Mouse (Mus musculus) forebrain, postnatal 0 days (tissue): ENCODE data around the gene Vmn1r4. TPM values are rescaled to one million over a fixed set of nuclear protein-coding genes. Genes with fewer than 3 reads are reported as not detected.

Experiments
- ATAC-seq: fragments of 200-750 bp; cut with Nextera tagmentation; 2 replicates; pipeline ENCODE4 v1.8.0; 2017; ENCODE audit warnings: mild to moderate bottlenecking, moderate library complexity
- DNase-seq: peaks from one replicate; pipeline ENCODE4 v3.0.0-alpha.2; 2015
- H3K27ac ChIP-seq: fragments of 300-500 bp; sonication (generic); 2 replicates; pipeline ENCODE4 v1.5.1; 2014; ENCODE audit warnings: low read depth, mild to moderate bottlenecking, antibody characterized with exemption, low read length, moderate library complexity, mixed read lengths
- H3K27me3 ChIP-seq: fragments of 300-500 bp; sonication (generic); 2 replicates; pipeline ENCODE4 v1.6.1; 2014; ENCODE audit warnings: mild to moderate bottlenecking, low read length, mixed read lengths; ENCODE audit not compliant: insufficient read depth
- H3K36me3 ChIP-seq: fragments of 300-500 bp; sonication (generic); 2 replicates; pipeline ENCODE4 v1.6.1; 2014; ENCODE audit warnings: mild to moderate bottlenecking, moderate library complexity; ENCODE audit not compliant: insufficient read depth
- H3K4me1 ChIP-seq: fragments of 300-500 bp; sonication (generic); 2 replicates; pipeline ENCODE4 v1.6.1; 2014; ENCODE audit warnings: antibody characterized with exemption; ENCODE audit not compliant: insufficient read depth
- H3K4me2 ChIP-seq: fragments of 300-500 bp; sonication (generic); 2 replicates; pipeline ENCODE4 v1.6.1; 2014; ENCODE audit warnings: low read depth, mild to moderate bottlenecking, moderate library complexity
- H3K4me3 ChIP-seq: fragments of 300-500 bp; sonication (generic); 2 replicates; pipeline ENCODE4 v1.5.1; 2014; ENCODE audit warnings: low read depth, low read length, mixed read lengths
- H3K9ac ChIP-seq: fragments of 300-500 bp; sonication (generic); 2 replicates; pipeline ENCODE4 v1.6.1; 2014; ENCODE audit warnings: mild to moderate bottlenecking
- H3K9me3 ChIP-seq: fragments of 300-500 bp; sonication (generic); 2 replicates; pipeline ENCODE4 v1.6.1; 2016; ENCODE audit warnings: low read length
- CTCF ChIP-seq: sonication (generic); IDR thresholded peaks from 2 replicates; pipeline ENCODE4 v1.5.1; 2016; ENCODE audit warnings: antibody characterized with exemption, control low read depth, low read depth
- WGBS: fragments of 180-500 bp; shearing (Covaris S2); extraction: QIAGEN DNeasy Blood & Tissue Kit; methylation state at CpG from one replicate; pipeline ENCODE4 v1.1.7; 2014; 5-methylcytosine and 5-hydroxymethylcytosine counted together
- polyA plus RNA-seq: library from polyadenylated mRNA; unstranded; fragments of >200 nt; fragmentation: Nextera tagmentation; extraction: Ambion mirVana; gene quantifications from 2 replicates; pipeline ENCODE4 v1.2.1, GENCODE M21; 2015
- total RNA-seq: library from RNA; depleted of rRNA; stranded (reverse); fragments of >200 nt; gene quantifications from 2 replicates; pipeline ENCODE4 v1.2.3, GENCODE M21; 2014; rRNA removed

Gene Vmn1r4
- total RNA-seq = 0.31 and 1.00 TPM in 2 replicates
- polyA plus RNA-seq = 0.67 and 0.73 TPM in 2 replicates

DNA sequence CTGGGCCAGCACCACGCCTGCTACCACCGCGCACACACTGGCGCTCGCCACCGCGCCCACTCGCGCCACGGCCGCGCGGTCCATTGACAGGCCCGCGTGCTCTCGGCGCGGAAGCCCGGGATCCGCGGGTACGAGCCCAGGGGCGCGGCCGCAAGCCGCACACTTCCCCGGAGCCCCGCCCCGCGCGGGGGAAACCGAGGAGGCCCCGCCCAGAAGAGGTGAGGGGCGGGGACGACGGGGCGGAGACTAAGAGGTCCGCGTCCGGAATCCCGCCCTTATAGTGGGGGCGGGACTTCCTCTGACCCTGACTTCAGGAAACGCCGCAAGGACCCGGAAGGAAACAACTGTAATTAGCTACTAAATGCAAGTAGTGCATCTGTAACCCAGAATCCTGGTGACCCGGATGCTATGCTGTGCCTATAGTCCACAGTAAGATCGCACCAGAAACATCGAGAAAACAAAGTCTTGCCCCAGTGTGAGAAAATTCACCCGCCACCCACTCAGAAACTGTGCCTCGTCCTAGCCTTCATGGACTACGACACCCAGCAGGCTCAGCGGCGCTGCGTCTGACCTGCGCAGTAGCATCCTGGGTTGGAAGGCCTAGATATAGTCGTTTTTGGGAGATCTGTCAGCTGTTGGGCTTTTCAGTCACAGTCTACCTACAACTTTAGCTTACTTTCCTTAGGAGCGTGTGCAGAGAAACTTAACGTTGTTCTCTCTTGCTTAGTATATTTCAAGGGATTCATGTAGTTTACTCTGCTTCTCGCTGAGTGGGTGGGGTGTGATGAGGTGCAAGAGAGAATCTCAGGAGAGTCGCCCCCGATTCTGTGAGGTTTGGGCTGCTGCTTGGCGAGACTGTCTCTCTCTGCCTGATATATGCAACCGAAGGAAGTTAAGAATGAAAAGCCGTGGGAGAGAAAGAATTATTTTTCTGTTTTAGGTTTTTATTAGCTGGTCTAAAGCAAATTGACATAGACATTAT lies at the start of gene Vmn1r4, which contains the start of gene Nt5c3:
TSS of gene Vmn1r4 (plus strand) at position 290 of the 982 bp plus-strand sequence.
TSS of gene Nt5c3 (minus strand) at position 207 of the 982 bp plus-strand sequence.
- TF ChIP-seq CTCF = 0 out of 2 replicates have a peak, but pooled peaks have one; percentile 9
- DNase-seq = peak; percentile 97
- H3K9ac ChIP-seq = peak within 1 kb of the TSS; percentile 88
- peak within 1 kb of the TSS; percentile 91 for H3K27ac ChIP-seq
- peak within 1 kb of the TSS; percentile 88 for H3K4me3 ChIP-seq
- no peaks in the 10 kb centered on the region for H3K27me3 ChIP-seq
- peak; percentile 96 for ATAC-seq
- no peaks in the 10 kb centered on the region for H3K36me3 ChIP-seq
- peak within 1 kb of the TSS; percentile 61 for H3K4me2 ChIP-seq
- no peaks in the 10 kb centered on the region for H3K9me3 ChIP-seq
- peaks cover 13% of the 10 kb centered on the region; the same call in 1 of the 2 replicates for H3K4me1 ChIP-seq
- WGBS = 3% methylated on average over 64 of the region's 64 CpGs

DNA sequence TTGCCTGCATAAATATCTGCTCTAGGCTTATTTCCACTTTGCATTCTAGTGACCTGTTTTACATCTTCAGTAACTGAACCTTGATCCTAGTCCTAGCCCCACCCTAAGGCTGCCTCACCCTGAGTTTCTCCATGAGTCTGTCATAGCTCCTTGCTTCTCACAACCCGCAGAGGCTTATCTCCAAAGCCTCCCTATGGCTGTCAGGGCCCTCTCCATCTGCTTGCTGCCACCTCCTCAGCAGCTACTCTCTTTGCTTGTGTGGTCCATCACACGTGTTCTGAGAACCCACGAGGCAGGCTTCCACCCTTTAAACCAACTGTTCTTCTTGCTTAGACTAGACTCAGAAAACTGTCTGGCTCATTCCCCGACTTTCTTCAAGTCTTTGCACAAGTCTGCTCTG lies 46.9 kb upstream of the Vmn1r4 start:
- H3K9me3 ChIP-seq = no peaks in the 10 kb centered on the region
- H3K36me3 ChIP-seq = peaks cover 12% of the 10 kb centered on the region
- H3K9ac ChIP-seq = no peak overlapping the region
- no peak overlapping the region for H3K4me3 ChIP-seq
- no peaks in the 10 kb centered on the region for H3K4me1 ChIP-seq
- TF ChIP-seq CTCF = no peak
- WGBS = 90% methylated on average over 4 of the region's 4 CpGs
- peak; percentile 23; the same call in 1 of the 2 replicates for ATAC-seq
- no peak for DNase-seq
- no peaks in the 10 kb centered on the region for H3K27me3 ChIP-seq
- no peak overlapping the region for H3K4me2 ChIP-seq
- H3K27ac ChIP-seq = no peak overlapping the region

GRCm38 (mm10) chr6:56877985-56878384 lies 45.8 kb upstream of the Vmn1r4 start:
- H3K9ac ChIP-seq = no peak overlapping the region
- H3K27me3 ChIP-seq = no peaks in the 10 kb centered on the region
- H3K4me2 ChIP-seq = no peak overlapping the region
- no peaks in the 10 kb centered on the region for H3K9me3 ChIP-seq
- DNase-seq (no peak), ATAC-seq (no peak)
- no peaks in the 10 kb centered on the region for H3K4me1 ChIP-seq
- 88% methylated on average over 8 of the region's 8 CpGs for WGBS
- peaks cover 21% of the 10 kb centered on the region for H3K36me3 ChIP-seq
- no peak overlapping the region for H3K27ac ChIP-seq
- H3K4me3 ChIP-seq = no peak overlapping the region
- peak; percentile 26; the same call in 1 of the 2 replicates for TF ChIP-seq CTCF

GRCm38 (mm10) chr6:56879352-56879955 lies 44.4 kb upstream of the Vmn1r4 start:
- no peaks in the 10 kb centered on the region for H3K27me3 ChIP-seq
- no peak for TF ChIP-seq CTCF
- H3K9ac ChIP-seq = no peak overlapping the region
- DNase-seq (no peak), ATAC-seq (no peak)
- 72% methylated on average over 1 of the region's 1 CpGs for WGBS
- no peaks in the 10 kb centered on the region for H3K9me3 ChIP-seq
- no peak overlapping the region for H3K4me3 ChIP-seq
- no peak overlapping the region for H3K4me2 ChIP-seq
- H3K4me1 ChIP-seq = no peaks in the 10 kb centered on the region
- H3K36me3 ChIP-seq = peaks cover 31% of the 10 kb centered on the region
- H3K27ac ChIP-seq = no peak overlapping the region

GRCm38 (mm10) chr6:56888561-56888960 lies 35.3 kb upstream of the Vmn1r4 start:
- Histone ChIP-seq H3K36me3 (peaks cover 35% of the 10 kb centered on the region), H3K4me1 (no peaks in the 10 kb centered on the region), H3K27ac (no peak overlapping the region), H3K9me3 (no peaks in the 10 kb centered on the region), H3K4me2 (no peak overlapping the region), H3K27me3 (no peaks in the 10 kb centered on the region), H3K9ac (no peak overlapping the region), H3K4me3 (no peak overlapping the region)
- WGBS = 84% methylated on average over 6 of the region's 6 CpGs
- TF ChIP-seq CTCF = no peak
- ATAC-seq (no peak), DNase-seq (no peak)

DNA sequence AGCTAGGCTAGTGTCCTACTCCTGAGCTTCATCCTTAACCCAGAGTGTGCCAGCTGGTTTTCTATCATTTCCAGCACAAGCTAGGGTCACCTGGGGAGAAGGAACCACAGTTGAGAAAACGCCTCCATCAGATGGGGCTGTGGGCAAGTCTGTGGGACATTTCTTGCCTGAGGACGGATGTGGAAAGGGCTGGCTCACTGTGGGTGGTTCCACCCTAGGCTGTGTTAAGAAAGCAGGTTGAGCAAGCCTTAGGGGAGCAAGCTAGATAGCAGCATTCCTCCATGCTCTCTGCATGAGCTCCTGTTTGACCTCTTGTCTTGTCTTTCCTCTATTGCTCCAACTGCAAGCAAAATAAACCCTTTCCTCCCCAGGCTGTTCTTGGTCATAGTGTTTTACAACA lies 33.1 kb upstream of the Vmn1r4 start:
- H3K27ac ChIP-seq = no peak overlapping the region
- DNase-seq = no peak
- 88% methylated on average over 2 of the region's 2 CpGs for WGBS
- no peak overlapping the region for H3K9ac ChIP-seq
- no peak overlapping the region for H3K4me2 ChIP-seq
- no peak overlapping the region for H3K4me3 ChIP-seq
- ATAC-seq = no peak
- H3K27me3 ChIP-seq = no peaks in the 10 kb centered on the region
- TF ChIP-seq CTCF = no peak
- no peaks in the 10 kb centered on the region for H3K9me3 ChIP-seq
- H3K4me1 ChIP-seq = no peaks in the 10 kb centered on the region
- H3K36me3 ChIP-seq = peaks cover 30% of the 10 kb centered on the region
